Mouse (Mus musculus): ENCODE measurements at regions not wholly inside any gene's neighbourhood (a gene's known extent, or its start where the extent isn't known, plus 50 kb on each side); places are given as distances from the start of the nearest gene placed in this dataset.
"Not testable (repeated sequence)": the region's sequence is repeated elsewhere in the genome, so short reads cannot be mapped to it uniquely, and the experiment has no call there.

- ATAC-seq (replicated peaks; ENCODE audit: low FRiP score, poor library complexity, severe bottlenecking), result no peak
These were observed 307.7 kb downstream of the Diras2 start for GRCm38 (mm10) chr13:52223098-52223962.

DNA sequence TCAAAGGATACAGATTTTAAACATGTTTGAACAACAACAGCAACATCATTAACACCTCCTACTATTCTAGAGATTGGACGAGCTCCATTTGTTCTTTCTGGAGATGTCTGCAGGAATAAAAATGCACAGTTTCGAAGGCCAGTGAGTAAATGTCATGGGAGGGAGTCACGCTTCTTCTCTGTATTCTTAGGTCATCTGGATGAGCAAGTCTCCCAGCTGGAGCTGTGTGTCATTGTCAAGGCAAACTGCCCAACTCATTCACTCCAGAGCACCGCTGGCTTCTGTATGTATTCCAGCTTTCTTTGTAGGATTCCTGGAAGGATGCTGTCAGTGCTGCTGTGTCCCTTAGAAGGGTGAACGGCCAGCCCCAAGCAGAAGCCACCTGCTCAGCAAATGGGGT, 297.1 kb downstream of the Diras2 start:
- ATAC-seq (replicated peaks; ENCODE audit: low FRiP score, poor library complexity, severe bottlenecking), result no peak

DNA sequence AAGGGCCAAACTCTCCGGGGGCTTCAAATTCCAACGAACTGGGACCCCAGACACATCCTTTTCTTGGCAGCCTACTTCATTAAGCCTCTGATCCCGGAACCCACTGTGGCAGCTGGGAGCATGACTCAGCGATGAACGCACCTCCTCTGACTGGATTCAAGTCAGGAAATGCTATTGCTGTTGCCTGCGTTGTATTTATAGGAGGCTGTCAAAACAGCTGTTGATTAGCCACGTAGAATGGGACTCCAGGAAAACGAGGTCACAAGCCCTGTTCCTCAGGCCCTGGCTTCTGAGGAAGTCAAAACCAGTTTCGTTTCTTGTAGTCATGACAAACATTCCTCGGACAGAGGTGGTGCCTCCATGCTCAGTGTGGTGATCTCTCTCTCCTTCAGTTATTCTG, 295.0 kb downstream of the Diras2 start:
- ATAC-seq (replicated peaks; ENCODE audit: low FRiP score, poor library complexity, severe bottlenecking), result no peak

DNA sequence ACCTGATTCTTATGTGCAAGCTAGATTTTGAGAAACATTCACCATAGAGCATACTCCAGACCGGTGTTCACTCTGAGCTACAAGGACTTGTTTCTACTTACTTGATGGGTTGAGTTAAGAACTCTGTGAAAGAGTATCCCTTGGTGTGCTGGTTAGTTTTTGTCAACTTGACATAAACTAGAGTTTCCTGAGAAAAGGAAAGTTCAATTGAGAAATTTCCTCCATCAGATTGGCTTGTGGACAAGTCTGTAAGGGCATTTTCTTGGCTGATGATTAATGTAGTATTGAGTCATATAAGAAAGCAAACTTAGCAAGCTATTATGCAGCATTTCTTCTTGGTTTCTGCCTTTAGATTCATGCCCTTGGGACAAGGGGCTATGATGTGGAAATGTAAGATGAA, 291.5 kb downstream of the Diras2 start:
- no peak for ATAC-seq (replicated peaks; ENCODE audit: low FRiP score, poor library complexity, severe bottlenecking)

DNA sequence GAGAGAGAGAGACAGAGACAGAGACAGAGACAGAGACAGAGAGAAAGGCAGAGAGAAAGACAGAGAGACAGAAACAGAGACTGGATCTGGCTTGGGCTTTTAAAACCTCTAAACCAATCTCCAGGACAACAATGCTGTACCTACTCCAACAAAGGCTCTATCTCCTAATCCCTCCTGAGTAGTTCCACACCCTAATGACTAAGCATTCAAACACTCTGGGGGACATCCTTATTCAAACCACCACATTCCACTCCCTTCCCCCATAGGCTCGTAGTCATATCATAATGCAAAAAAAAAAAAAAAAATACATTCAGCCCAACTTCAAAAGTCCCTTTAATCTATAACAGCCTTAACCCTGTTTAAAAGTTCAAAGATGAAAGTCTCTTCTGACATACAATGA, 289.3 kb downstream of the Diras2 start:
- ATAC-seq (replicated peaks; ENCODE audit: low FRiP score, poor library complexity, severe bottlenecking), result no peak

DNA sequence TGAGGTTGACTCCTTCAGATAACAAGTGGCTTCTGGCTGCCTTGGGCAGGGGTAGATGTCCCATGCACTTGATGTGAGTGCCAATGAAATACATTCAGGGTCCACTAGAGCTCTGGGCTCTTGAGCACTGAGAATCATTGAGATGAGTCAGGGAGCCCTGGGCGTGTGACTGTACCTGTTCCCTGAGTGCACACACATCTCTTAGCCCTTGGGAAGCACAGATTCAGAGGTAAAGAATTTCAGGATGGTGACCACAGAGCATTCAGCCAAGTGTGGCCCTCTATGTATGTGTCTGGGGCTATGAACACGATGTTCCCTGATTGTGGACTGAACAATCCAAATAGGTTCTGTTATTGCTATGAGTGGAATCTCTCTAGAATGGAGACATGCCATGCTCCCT, 281.6 kb downstream of the Diras2 start:
- ATAC-seq (replicated peaks; ENCODE audit: low FRiP score, poor library complexity, severe bottlenecking), result no peak

GRCm38 (mm10) chr13:52250371-52250770, 280.7 kb downstream of the Diras2 start:
- ATAC-seq (replicated peaks; ENCODE audit: low FRiP score, poor library complexity, severe bottlenecking), result no peak

- ATAC-seq (replicated peaks; ENCODE audit: low FRiP score, poor library complexity, severe bottlenecking), result no peak
These were observed 278.8 kb downstream of the Diras2 start for GRCm38 (mm10) chr13:52252303-52252702.

DNA sequence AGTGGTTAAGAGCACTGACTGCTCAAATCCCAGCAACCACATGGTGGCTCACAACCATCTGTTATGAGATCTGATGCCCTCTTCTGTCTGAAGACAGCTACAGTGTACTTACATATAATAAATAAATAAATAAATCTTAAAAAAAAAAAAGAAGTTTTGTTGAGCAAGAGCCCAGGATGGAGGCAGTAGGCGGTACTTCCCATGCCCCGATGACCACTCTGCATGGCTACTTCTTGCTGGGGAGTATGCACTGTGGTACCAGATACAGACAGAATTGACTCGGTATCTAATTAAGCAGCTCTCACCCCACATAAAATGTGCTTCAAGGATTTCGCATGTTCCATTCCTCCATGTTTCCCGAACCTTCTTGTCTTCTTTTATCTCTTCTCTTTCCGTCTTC, 278.4 kb downstream of the Diras2 start:
- not testable (repeated sequence) for ATAC-seq (replicated peaks; ENCODE audit: low FRiP score, poor library complexity, severe bottlenecking)

- ATAC-seq (replicated peaks; ENCODE audit: low FRiP score, poor library complexity, severe bottlenecking), result peak; percentile 57; the same call in 1 of the 2 replicates
These were observed 277.9 kb downstream of the Diras2 start for GRCm38 (mm10) chr13:52253138-52253537.

DNA sequence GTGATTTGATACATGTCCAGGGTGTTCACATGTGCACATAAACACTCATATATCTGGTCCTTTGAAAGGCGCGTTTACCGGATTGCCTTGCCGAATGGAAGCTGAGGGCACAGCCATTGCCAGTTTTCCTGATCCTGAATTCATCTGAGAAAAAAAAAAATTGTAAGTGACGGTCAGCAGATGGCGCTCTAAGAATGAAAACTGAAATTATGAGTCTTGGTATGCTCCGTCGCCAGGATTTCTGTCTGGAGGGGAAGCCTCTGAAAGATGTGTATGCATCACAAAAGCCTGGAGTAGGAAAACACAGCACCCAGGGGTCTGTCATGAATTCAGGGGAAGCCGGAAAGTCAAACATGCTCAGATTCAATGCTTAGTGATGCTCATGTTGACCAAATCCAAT, 276.9 kb downstream of the Diras2 start:
- no peak for ATAC-seq (replicated peaks; ENCODE audit: low FRiP score, poor library complexity, severe bottlenecking)

- ATAC-seq (replicated peaks; ENCODE audit: low FRiP score, poor library complexity, severe bottlenecking), result no peak
These were observed 275.4 kb downstream of the Diras2 start for GRCm38 (mm10) chr13:52255697-52256096.

- ATAC-seq (replicated peaks; ENCODE audit: low FRiP score, poor library complexity, severe bottlenecking), result no peak
These were observed 272.7 kb downstream of the Diras2 start for GRCm38 (mm10) chr13:52258373-52258772.

DNA sequence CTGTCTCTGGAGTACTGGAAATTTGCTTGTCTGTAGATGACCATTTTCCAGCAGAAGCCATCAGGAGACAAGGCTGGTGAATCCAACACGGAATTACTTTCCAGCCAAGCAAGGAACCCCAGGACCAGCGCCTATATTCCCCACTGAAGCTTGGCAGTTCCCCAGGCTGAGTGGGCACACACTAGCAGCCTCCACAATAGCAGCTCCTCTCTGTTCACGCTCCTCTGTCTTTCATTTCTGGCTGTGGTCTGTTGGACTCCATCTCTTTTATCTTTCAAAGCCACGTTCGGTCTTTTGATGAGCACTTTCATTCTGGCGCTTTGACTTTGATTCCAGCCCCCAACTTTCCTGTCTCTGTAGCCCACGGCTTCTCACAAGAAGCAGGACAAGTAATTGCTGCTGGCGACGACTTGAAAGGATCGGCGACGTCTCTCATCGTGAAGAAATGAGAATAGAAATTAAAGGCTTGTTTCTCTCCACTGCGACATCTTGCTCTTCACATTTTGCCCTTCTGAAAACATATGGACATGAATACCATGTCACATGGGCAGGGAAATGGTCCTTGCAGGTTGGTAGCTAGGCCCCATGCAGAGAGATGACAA, 268.0 kb downstream of the Diras2 start:
- ATAC-seq (replicated peaks; ENCODE audit: low FRiP score, poor library complexity, severe bottlenecking), result no peak

DNA sequence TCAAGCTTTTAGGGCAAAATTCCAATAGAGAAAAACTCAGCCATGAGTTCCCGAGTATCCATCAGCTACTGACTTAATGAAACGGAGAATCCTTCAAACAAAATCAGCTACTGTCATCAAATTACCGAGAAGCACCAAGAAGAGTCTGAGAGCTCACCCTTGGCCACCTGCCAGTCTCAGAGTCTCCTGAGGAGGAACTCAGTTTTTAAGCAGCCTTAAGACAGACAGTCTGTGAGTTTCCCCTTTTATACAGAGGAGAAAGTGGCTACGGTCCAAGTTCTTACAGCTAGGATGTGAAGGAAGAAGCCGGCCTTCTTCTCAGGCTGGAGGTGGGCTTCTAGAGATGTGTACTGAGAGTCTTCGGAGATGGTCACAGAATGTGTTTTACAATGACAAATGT, 262.8 kb downstream of the Diras2 start:
- ATAC-seq (replicated peaks; ENCODE audit: low FRiP score, poor library complexity, severe bottlenecking), result no peak

DNA sequence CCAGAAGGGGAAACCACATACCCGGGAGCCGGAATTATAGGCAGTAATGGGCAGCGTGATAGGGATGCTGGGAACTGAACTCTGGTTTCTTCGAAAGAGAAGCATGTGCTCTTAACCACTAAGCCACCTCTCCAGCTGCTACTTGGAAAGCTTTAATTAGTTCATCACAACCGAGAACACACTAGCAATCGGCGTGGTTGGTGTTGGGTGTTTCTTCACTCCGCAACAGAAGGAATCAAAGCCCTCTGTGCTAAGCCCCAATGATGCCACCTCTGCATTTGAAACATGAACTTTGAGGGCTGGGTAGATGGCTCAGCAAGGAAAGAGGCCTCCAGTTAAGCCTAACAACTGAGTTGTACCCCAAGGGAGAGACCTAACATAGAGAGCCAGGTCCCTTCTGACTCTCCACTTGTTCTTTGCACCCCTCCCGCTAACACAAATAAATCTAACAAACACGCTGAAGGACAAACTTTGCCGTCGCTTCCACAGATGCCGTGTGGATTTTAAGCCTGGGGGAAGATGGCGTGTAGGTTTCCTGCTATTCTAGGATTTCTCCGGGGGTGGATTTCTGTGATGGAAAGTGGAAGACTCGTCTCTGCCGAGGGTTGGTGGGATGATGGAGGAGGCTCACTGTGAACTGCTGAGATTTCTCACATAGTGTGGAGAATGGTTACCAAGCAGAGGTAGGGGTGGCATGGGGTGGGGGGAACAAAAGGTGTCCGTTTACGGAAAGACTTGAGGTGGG, 257.4 kb downstream of the Diras2 start:
- ATAC-seq (replicated peaks; ENCODE audit: low FRiP score, poor library complexity, severe bottlenecking), result no peak

- ATAC-seq (replicated peaks; ENCODE audit: low FRiP score, poor library complexity, severe bottlenecking), result no peak
These were observed 255.9 kb downstream of the Diras2 start for GRCm38 (mm10) chr13:52275196-52275595.

DNA sequence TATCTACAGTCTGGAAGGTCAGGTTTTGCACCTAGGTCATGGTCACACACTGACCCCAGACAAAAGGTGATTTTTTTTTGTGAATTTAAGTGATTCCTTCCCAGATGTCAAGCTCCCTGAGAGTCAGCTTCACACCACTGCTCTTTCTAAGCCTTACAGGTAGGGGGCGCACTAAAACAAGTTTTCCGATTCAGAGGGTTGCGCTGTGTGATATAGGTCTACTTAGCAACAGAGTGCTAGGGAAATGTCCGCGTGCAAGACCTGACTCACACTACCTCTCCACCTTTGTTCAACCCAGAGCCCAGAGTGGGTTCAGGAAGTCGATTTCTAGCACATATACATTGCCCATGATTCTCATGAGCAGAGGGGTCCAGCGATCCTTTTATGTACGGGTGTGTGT, 255.4 kb downstream of the Diras2 start:
- no peak for ATAC-seq (replicated peaks; ENCODE audit: low FRiP score, poor library complexity, severe bottlenecking)

- no peak for ATAC-seq (replicated peaks; ENCODE audit: low FRiP score, poor library complexity, severe bottlenecking)
These were observed 253.9 kb downstream of the Diras2 start for GRCm38 (mm10) chr13:52277195-52277594.

GRCm38 (mm10) chr13:52278831-52279230, 252.2 kb downstream of the Diras2 start:
- no peak for ATAC-seq (replicated peaks; ENCODE audit: low FRiP score, poor library complexity, severe bottlenecking)
